Comparison of ENCODE assay signal across 25 mouse cellular contexts in genomic region chr9:107654585-107654984, GRCm38 (mm10). TPM values are rescaled to one million over a fixed set of nuclear protein-coding genes. Genes with fewer than 3 reads are reported as not detected.
DNase-seq lines count a peak whose midpoint lies in the region; ATAC-seq and TF ChIP-seq lines count a peak whose summit lies in the region.
"Had no signal": no experiment of that assay in that cellular context is flagged by ENCODE, and none has a peak within 500 bp of the region (broad histone marks: within the 10 kb centered on the region; RNA-seq: fewer than 3 reads in every experiment).

No protein-coding gene starts in this region.

- ATAC-seq in liver, postnatal 0 days, result no peak
- no peak for ATAC-seq in liver, embryonic 11.5 days (replicated peaks; ENCODE audit: low FRiP score)
- peak; percentile 55 for ATAC-seq in intestine, embryonic 16.5 days
- ATAC-seq: forebrain, embryonic 14.5 days; forebrain, embryonic 16.5 days had no signal

- H3K4me2 ChIP-seq in liver, postnatal 0 days (ENCODE audit: low read depth, low read length), result no peak overlapping the region
- no peak overlapping the region for H3K4me2 ChIP-seq in liver, embryonic 11.5 days
- no peak overlapping the region for H3K4me2 ChIP-seq in intestine, embryonic 16.5 days (ENCODE audit: low read depth, low read length)
- H3K4me2 ChIP-seq: embryonic facial prominence, embryonic 13.5 days; embryonic facial prominence, embryonic 15.5 days; forebrain, embryonic 12.5 days had no signal

- H3K27me3 ChIP-seq in liver, postnatal 0 days (ENCODE audit: insufficient read depth, low read length), result no peaks in the 10 kb centered on the region
- H3K27me3 ChIP-seq in liver, embryonic 11.5 days (replicated peaks; ENCODE audit: control insufficient read depth, insufficient read depth, low read length), result no peaks in the 10 kb centered on the region
- no peaks in the 10 kb centered on the region for H3K27me3 ChIP-seq in intestine, embryonic 16.5 days (replicated peaks; ENCODE audit: control insufficient read depth, insufficient read depth, low read length)
- no peaks in the 10 kb centered on the region for H3K27me3 ChIP-seq in small intestine, adult 2 months (ENCODE audit: control insufficient read depth, insufficient read depth, low read length)
- H3K27me3 ChIP-seq: embryonic facial prominence, embryonic 13.5 days; embryonic facial prominence, embryonic 15.5 days; forebrain, embryonic 12.5 days had no signal

- H3K4me3 ChIP-seq in liver, postnatal 0 days (ENCODE audit: low read depth, low read length), result no peak overlapping the region
- no peak overlapping the region for H3K4me3 ChIP-seq in liver, embryonic 11.5 days (ENCODE audit: low read depth, low read length)
- no peak overlapping the region for H3K4me3 ChIP-seq in intestine, embryonic 16.5 days (ENCODE audit: low read length)
- no peak overlapping the region for H3K4me3 ChIP-seq in small intestine, adult 2 months (ENCODE audit: low read depth, low read length)
- H3K4me3 ChIP-seq: embryonic facial prominence, embryonic 13.5 days; embryonic facial prominence, embryonic 15.5 days; erythroblast, embryonic 14.5 days; forebrain, embryonic 10.5 days; forebrain, embryonic 12.5 days had no signal

- no peak for TF ChIP-seq POLR2A in small intestine, adult 2 months (IDR thresholded peaks at IDR 0.05; ENCODE audit: low read depth, low read length)

- no peaks in the 10 kb centered on the region for H3K9me3 ChIP-seq in liver, postnatal 0 days (ENCODE audit: low read length)
- no peaks in the 10 kb centered on the region for H3K9me3 ChIP-seq in liver, embryonic 11.5 days (ENCODE audit: control insufficient read depth, low read length)
- H3K9me3 ChIP-seq in intestine, embryonic 16.5 days (ENCODE audit: control insufficient read depth, low read length), result no peaks in the 10 kb centered on the region
- H3K9me3 ChIP-seq: embryonic facial prominence, embryonic 13.5 days; embryonic facial prominence, embryonic 15.5 days; forebrain, embryonic 10.5 days; forebrain, embryonic 12.5 days had no signal

- intact Hi-C loops in heart, postnatal 10 days (cut with DNase I), result no loop called here

- H3K9ac ChIP-seq in liver, postnatal 0 days (replicated peaks), result no peak overlapping the region
- H3K9ac ChIP-seq in liver, embryonic 11.5 days (ENCODE audit: low read depth, low read length), result no peak overlapping the region
- no peak overlapping the region for H3K9ac ChIP-seq in intestine, embryonic 16.5 days (ENCODE audit: low read depth, low read length)
- H3K9ac ChIP-seq: embryonic facial prominence, embryonic 13.5 days; embryonic facial prominence, embryonic 15.5 days; forebrain, embryonic 12.5 days had no signal

- no peak for TF ChIP-seq EP300 in liver, postnatal 0 days (IDR thresholded peaks at IDR 0.05; ENCODE audit: low read depth)

- H3K4me1 ChIP-seq in liver, postnatal 0 days (ENCODE audit: insufficient read depth), result peaks cover 3% of the 10 kb centered on the region; the same call in 1 of the 2 replicates
- no peaks in the 10 kb centered on the region; the same call in 1 of the 2 replicates for H3K4me1 ChIP-seq in liver, embryonic 11.5 days (replicated peaks; ENCODE audit: control insufficient read depth, insufficient read depth, low read length)
- peaks cover 12% of the 10 kb centered on the region for H3K4me1 ChIP-seq in intestine, embryonic 16.5 days (ENCODE audit: control insufficient read depth, insufficient read depth, low read length)
- peaks cover 15% of the 10 kb centered on the region for H3K4me1 ChIP-seq in small intestine, adult 2 months (ENCODE audit: control insufficient read depth, insufficient read depth, insufficient read length, low read length)

- DNase-seq in liver, postnatal 0 days, result no peak
- no peak for DNase-seq in liver, embryonic 11.5 days (ENCODE audit: low spot score)
- no peak for DNase-seq in heart, postnatal 10 days
- DNase-seq in kidney, postnatal 10 days, result no peak
- DNase-seq: adrenal gland, adult 2 months; adrenal gland, postnatal 10 days; adrenal gland, postnatal 25 days; cerebellum, adult 18-20 months; cerebellum, adult 8-10 months; cerebellum, adult 9-11 months; cerebellum, postnatal 14 days; cerebellum, postnatal 36 days; embryo, embryonic 11 days had no signal

- 74% methylated on average over 4 of the region's 4 CpGs for WGBS in liver, postnatal 0 days (ENCODE audit: insufficient replicate concordance)
- WGBS in liver, embryonic 11.5 days, result 65% methylated on average over 4 of the region's 4 CpGs
- 55% methylated on average over 4 of the region's 4 CpGs for WGBS in intestine, embryonic 16.5 days
- 26% methylated on average over 4 of the region's 4 CpGs for WGBS in small intestine, adult 2 months

- no peak for TF ChIP-seq CTCF in liver, postnatal 0 days (IDR thresholded peaks at IDR 0.05; ENCODE audit: low read depth)
- no peak for TF ChIP-seq CTCF in small intestine, adult 2 months (IDR thresholded peaks at IDR 0.05; ENCODE audit: extremely low read depth, insufficient read length, insufficient replicate concordance, low read depth, low read length)

- peaks cover 26% of the 10 kb centered on the region for H3K36me3 ChIP-seq in liver, postnatal 0 days (replicated peaks; ENCODE audit: insufficient read depth, low read length)
- H3K36me3 ChIP-seq in liver, embryonic 11.5 days (ENCODE audit: control insufficient read depth, insufficient read depth, low read length), result no peaks in the 10 kb centered on the region
- H3K36me3 ChIP-seq in intestine, embryonic 16.5 days (ENCODE audit: control insufficient read depth, insufficient read depth, low read length), result no peaks in the 10 kb centered on the region
- no peaks in the 10 kb centered on the region for H3K36me3 ChIP-seq in small intestine, adult 2 months (ENCODE audit: control insufficient read depth, insufficient read depth, low read length)
- H3K36me3 ChIP-seq: embryonic facial prominence, embryonic 13.5 days; embryonic facial prominence, embryonic 15.5 days; forebrain, embryonic 12.5 days had no signal

- H3K27ac ChIP-seq in liver, postnatal 0 days (ENCODE audit: low read depth), result 0 out of 2 replicates have a peak overlapping the region, but pooled peaks have one; percentile 78
- H3K27ac ChIP-seq in liver, embryonic 11.5 days (ENCODE audit: low read depth, low read length), result no peak overlapping the region
- peak overlapping the region; percentile 65 for H3K27ac ChIP-seq in intestine, embryonic 16.5 days (ENCODE audit: low read length)
- H3K27ac ChIP-seq in small intestine, adult 2 months (ENCODE audit: insufficient read depth, low read depth, low read length), result peak overlapping the region; percentile 90
- H3K27ac ChIP-seq: embryonic facial prominence, embryonic 13.5 days; embryonic facial prominence, embryonic 15.5 days; forebrain, embryonic 10.5 days; forebrain, embryonic 12.5 days had no signal

RNA-seq across cellular contexts. Expression of gene Slc38a3, which starts 14.7 kb away (rescaled TPM):
- 147 and 174 TPM in 2 replicates for polyA plus RNA-seq in liver, postnatal 0 days (2015; fragmentation: Nextera tagmentation; extraction: Ambion mirVana)
- 3.9 and 4.0 TPM in 2 replicates for polyA plus RNA-seq in liver, embryonic 11.5 days (2014; fragmentation: Nextera tagmentation; extraction: Ambion mirVana)
- 10.1 TPM in 2 replicates for polyA plus RNA-seq in intestine, embryonic 16.5 days (2015; fragmentation: Nextera tagmentation; extraction: Ambion mirVana)
- polyA plus RNA-seq in small intestine, adult 2 months (2012; rRNA removed), result 2.8 and 48.7 TPM in 2 replicates
- total RNA-seq in heart, postnatal 10 days (2021), result 10 to 100 TPM; 20.5 to 22.6 TPM
- total RNA-seq: common myeloid progenitor, adult 5-6 weeks; MEL had no signal

RNA-seq across cellular contexts. Expression of gene Gnai2, which starts 19.4 kb away (rescaled TPM):
- 146 and 159 TPM in 2 replicates for polyA plus RNA-seq in liver, postnatal 0 days (2015; fragmentation: Nextera tagmentation; extraction: Ambion mirVana)
- 217 and 233 TPM in 2 replicates for polyA plus RNA-seq in liver, embryonic 11.5 days (2014; fragmentation: Nextera tagmentation; extraction: Ambion mirVana)
- polyA plus RNA-seq in intestine, embryonic 16.5 days (2015; fragmentation: Nextera tagmentation; extraction: Ambion mirVana), result 301 and 311 TPM in 2 replicates
- 264 and 501 TPM in 2 replicates for polyA plus RNA-seq in small intestine, adult 2 months (2012; rRNA removed)
- total RNA-seq in heart, postnatal 10 days (2021), result 100 to 1,000 TPM; 422 to 478 TPM

RNA-seq across cellular contexts. Expression of gene Gnat1, which starts 24.9 kb away (rescaled TPM):
- polyA plus RNA-seq in liver, postnatal 0 days (2015; fragmentation: Nextera tagmentation; extraction: Ambion mirVana), result 5.8 and 6.2 TPM in 2 replicates
- 4.7 and 5.0 TPM in 2 replicates for polyA plus RNA-seq in liver, embryonic 11.5 days (2014; fragmentation: Nextera tagmentation; extraction: Ambion mirVana)
- polyA plus RNA-seq in intestine, embryonic 16.5 days (2015; fragmentation: Nextera tagmentation; extraction: Ambion mirVana), result 0.98 and 1.6 TPM in 2 replicates
- polyA plus RNA-seq in small intestine, adult 2 months (2012; rRNA removed), result 0.13 and 0.17 TPM in 2 replicates
- total RNA-seq in heart, postnatal 10 days (2021), result not detected
- total RNA-seq: adrenal gland, postnatal 25 days; common myeloid progenitor, adult 5-6 weeks had no signal
- polyA plus RNA-seq: embryonic facial prominence, embryonic 11.5 days; erythroblast, embryonic 14.5 days had no signal

RNA-seq across cellular contexts. Expression of gene Sema3b, which starts 45.6 kb away (rescaled TPM):
- polyA plus RNA-seq in liver, postnatal 0 days (2015; fragmentation: Nextera tagmentation; extraction: Ambion mirVana), result 0.41 and 0.56 TPM in 2 replicates
- polyA plus RNA-seq in liver, embryonic 11.5 days (2014; fragmentation: Nextera tagmentation; extraction: Ambion mirVana), result 0.63 and 0.79 TPM in 2 replicates
- 50.4 and 54.9 TPM in 2 replicates for polyA plus RNA-seq in intestine, embryonic 16.5 days (2015; fragmentation: Nextera tagmentation; extraction: Ambion mirVana)
- polyA plus RNA-seq in small intestine, adult 2 months (2012; rRNA removed), result 33.5 and 55.4 TPM in 2 replicates
- 10 to 100 TPM; 15.4 to 17.3 TPM for total RNA-seq in heart, postnatal 10 days (2021)
- total RNA-seq: common myeloid progenitor, adult 5-6 weeks had no signal
- polyA plus RNA-seq: erythroblast, embryonic 14.5 days had no signal

RNA-seq across cellular contexts. Expression of gene Sema3f, which starts 55.7 kb away (rescaled TPM):
- 0.76 and 1.1 TPM in 2 replicates for polyA plus RNA-seq in liver, postnatal 0 days (2015; fragmentation: Nextera tagmentation; extraction: Ambion mirVana)
- polyA plus RNA-seq in liver, embryonic 11.5 days (2014; fragmentation: Nextera tagmentation; extraction: Ambion mirVana), result 5.9 and 6.2 TPM in 2 replicates
- 5.7 and 8.3 TPM in 2 replicates for polyA plus RNA-seq in intestine, embryonic 16.5 days (2015; fragmentation: Nextera tagmentation; extraction: Ambion mirVana)
- polyA plus RNA-seq in small intestine, adult 2 months (2012; rRNA removed), result 24.2 and 30.7 TPM in 2 replicates
- total RNA-seq in heart, postnatal 10 days (2021), result 10 to 100 TPM; 19.4 to 22.2 TPM
- total RNA-seq: MEL had no signal
- polyA plus RNA-seq: erythroblast, embryonic 14.5 days had no signal
